Mouse (Mus musculus) heart, adult 8-10 months (tissue): ENCODE measurements around the gene Jakmip3. TPM values are rescaled to one million over a fixed set of nuclear protein-coding genes. Genes with fewer than 3 reads are reported as not detected.

Source experiments
- DNase-seq: peaks from one replicate; pipeline ENCODE4 v3.0.0; 2022; ENCODE audit warnings: low spot score
- total RNA-seq, 4 experiments: library from RNA; stranded (reverse); gene quantifications; 2 replicates each; pipeline ENCODE4 v1.2.4; 2022

Jakmip3 gene
- total RNA-seq, 4 experiments from 2014 or later: 0.14 to 0.47 (median 0.22) TPM

GRCm38 (mm10) chr7:138947741-138948140 is 7.2 kb downstream of the Jakmip3 start:
- no peak for DNase-seq

DNA sequence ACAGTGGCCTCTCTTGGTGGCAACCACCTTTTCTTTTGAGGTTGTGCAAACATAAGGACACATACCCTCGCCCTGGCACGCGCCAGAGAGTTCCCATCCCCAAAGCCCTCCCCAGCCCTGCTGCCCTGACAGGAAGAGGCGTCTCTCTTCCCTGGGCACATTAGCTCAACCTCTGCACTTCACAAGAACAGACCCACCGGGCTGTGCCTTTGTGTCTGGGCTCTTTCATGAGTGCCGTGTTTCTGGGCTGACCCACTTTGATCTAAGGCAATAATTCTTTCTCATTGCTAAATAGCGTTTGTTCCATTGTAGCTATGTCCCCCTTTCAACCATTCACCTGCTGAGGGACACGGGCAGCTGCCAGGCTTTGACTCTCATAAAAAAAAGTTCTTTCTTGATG is 7.8 kb downstream of the Jakmip3 start:
- DNase-seq: no peak

DNA sequence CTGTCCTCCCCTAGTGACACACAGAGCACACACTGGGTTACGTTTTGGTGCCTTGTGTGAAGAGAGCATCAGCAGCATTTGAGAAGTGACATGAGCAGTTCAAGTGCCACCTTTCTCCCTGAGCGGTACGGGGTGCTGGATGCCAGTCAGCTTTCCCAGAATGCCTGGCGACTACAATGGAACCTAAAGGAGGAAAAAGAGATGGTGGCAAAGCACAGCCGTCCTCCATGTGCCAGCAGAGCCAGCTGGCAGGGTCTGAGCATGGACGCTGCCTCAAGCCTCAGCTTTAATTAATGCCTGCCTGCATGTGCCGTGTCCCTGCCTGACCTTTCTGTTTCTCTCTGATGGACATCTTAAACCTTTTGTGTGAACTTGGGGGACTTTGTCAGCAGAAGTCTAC is 15.3 kb downstream of the Jakmip3 start:
- DNase-seq: no peak

GRCm38 (mm10) chr7:138957106-138957505 is 16.6 kb downstream of the Jakmip3 start:
- no peak for DNase-seq

- no peak for DNase-seq
Observed at GRCm38 (mm10) chr7:138959747-138960146, 19.2 kb downstream of the Jakmip3 start.

- DNase-seq: no peak
Observed at GRCm38 (mm10) chr7:138963756-138964155, 23.2 kb downstream of the Jakmip3 start.

- DNase-seq: no peak
Observed at GRCm38 (mm10) chr7:138968010-138968620, 27.6 kb downstream of the Jakmip3 start.

- DNase-seq: no peak
Observed at GRCm38 (mm10) chr7:138977510-138977909, 37.0 kb downstream of the Jakmip3 start.

- no peak for DNase-seq
Observed at GRCm38 (mm10) chr7:138984576-138984975, 44.0 kb downstream of the Jakmip3 start.

DNA sequence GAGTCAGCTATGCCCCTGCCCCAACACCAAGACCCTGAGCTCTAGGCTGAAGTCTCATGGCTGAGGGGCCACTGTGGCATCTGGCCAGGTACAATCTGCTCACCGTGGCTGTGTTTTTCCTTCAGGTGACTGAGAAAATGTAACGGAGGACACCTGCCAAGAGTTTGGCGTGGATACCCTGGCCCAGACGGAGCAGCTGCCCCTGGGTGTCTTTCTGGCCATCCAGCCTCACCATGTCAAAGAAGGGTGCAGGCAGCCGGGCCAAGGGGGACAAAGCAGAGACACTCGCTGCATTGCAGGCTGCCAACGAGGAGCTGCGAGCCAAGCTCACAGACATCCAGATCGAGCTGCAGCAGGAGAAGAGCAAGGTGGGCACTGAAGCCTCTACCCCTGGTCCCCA is 48.6 kb downstream of the Jakmip3 start:
- no peak for DNase-seq

GRCm38 (mm10) chr7:139002692-139003091 is 62.2 kb downstream of the Jakmip3 start:
- DNase-seq: no peak

DNA sequence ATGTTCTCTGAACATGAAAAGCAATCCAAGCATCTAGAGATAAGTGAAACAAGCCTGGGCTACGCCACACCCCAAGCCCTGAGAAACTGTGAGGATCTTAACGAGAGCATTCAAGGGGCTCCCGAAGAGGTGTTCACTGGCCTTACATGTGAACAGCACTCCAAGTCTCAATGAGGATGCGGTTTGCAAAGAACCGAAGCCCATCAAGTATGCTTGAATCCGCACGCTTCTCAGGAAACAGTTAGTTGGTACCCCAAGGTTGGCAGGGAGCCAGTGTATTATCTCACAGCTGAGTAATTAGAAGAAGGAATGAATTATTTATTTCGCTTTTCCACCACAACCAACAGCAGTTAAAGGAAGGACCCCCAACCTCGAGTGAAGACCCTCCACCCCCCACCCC is 62.7 kb downstream of the Jakmip3 start:
- DNase-seq: no peak

DNA sequence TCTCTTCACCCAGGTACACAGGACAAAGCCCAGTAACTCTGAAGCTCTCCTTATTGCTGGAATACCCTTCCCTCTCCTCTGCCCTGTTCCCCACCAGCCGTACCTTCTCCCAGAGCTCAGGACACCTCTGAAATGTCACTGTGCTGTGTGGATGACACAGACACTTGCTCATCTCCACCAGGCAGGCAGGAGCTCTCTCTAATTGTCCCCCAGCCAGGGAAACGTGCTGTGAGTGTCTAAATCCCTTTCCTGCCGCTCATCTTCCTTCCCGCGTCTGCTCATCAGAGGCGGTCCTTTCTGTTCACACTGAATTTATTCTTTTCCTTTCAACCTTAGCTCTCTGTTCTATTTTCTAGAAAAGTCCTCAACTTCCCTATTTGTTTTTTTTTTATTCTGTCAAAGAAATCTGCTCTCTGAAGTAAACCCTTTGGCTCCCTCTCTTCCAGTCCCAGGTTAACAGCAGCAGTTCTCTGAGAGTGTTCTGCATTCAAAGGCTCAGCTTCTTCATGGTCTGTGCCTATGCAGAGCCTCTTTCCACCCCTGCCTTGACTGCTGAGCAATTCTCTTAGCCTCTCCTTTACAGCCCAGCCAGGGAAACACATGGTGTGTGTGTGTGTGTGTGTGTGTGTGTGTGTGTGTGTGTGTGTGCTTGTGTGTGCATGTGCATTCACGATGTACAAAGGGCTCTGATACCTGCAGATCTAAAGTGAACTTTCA is 69.4 kb downstream of the Jakmip3 start:
- DNase-seq: no peak

DNA sequence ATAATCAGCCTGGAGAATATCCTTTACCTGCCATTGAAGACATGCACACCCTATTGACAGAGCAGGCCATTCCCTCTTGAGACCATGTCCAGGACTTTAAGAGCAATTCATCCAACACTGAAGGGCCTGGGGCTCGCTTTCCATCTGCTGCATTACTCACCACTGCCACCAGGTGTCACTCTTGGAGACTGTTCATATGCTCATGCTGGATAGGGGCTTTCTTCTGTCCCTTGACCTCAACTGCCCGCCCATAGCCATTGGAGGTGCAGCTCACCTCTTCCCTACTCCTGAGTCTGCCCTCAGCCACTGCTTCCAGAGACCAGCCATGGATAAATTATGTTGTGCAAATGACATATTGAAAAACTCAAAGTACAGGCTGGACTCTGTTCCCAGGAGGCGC is 70.5 kb downstream of the Jakmip3 start:
- peak; percentile 11 for DNase-seq

DNA sequence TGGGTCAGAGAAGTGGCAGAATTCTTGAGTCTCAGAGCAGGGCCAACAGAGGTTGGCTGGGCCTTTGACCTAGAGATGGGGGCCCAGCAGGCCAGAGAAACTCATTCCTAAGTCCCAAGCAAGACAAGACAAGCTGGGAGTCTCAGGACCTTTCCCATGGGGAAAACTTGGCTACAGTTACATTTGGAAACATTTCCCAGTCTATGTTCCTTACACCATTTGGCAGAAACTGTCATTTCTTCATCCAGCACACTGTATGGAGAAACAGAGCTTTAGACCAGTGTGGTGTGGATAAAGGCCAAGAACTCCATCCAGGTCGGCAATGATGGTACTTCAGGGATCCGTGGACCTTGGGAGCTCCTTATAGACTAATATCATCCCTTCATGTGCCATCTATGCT is 71.1 kb downstream of the Jakmip3 start:
- peak; percentile 7 for DNase-seq

DNA sequence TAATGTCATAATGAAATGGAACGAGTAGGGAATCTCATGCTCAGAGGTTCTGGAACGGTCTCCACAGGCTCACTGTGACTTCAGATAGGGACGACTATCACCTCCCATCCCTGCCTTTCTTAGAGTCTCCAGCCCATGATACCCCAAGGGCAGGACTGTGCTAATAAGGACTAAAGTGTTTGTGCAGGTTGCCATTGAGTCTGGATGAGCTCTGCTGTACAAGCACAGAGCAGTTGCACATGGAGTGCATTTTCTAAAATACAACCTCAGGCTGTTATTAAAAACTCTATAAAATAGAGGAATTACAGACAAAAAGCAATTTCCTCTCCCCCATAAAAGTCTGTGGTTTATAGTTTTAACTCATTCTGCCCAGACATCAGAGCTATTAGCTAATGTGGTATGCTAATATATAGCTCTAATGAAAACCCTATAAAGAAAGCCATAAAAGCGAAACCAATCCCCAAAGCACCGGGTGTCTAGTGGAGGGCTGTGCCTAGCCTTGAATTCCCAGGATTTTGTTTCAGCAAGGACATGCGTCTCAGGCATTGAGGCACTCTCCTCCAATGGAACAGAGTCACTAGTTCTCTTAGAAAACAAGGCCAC is 72.3 kb downstream of the Jakmip3 start:
- DNase-seq: no peak

DNA sequence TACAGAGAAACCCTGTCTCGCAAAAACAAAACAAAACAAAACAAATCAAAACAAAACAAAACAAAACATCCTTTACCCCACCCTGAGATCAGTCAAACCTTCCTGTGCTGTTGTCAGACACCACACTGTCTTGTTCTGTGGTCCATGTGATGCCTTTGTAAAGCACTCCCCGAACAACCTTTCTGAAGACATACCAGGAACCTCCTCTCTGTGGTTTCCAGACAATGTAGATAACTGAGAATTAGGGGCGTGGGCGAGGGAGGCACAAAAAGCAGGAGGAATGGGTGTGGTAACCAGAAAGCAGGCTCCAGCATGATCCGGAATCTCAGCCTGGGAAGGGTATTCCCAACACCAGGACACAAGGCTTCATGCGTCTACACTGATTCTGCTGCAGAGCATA is 74.6 kb downstream of the Jakmip3 start:
- DNase-seq: no peak

- no peak for DNase-seq
Observed at GRCm38 (mm10) chr7:139016288-139016687, 75.8 kb downstream of the Jakmip3 start.

DNA sequence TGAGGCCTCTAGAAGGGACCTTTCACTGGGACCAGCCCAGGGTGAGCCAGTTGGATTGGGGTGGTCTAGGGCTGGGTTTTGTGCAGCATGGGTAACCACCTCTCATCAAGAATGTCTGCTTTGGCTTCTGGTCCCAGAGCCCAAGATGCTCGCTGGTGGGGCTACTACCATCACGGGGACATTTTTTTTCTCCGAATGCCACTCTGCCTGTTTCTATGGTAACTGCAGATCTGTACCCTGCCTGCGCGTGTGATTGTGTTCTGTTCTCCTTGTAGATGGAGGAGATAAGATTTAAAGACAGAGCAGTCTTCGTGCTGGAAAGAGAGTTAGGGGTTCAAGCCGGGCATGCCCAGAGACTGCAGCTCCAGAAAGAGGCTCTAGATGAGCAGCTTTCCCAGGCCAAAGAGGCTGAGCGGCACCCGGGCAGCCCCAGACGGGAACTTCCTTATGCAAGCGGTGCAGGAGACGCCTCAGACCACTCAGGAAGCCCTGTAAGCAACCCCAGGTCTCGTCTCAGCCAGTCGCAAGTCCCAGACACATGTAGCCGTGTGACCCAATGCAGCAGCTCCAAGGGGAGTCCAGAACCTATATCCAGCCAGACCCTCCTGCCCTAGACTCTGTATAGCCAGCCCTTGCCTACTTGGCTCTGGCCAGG is 76.8 kb downstream of the Jakmip3 start:
- no peak for DNase-seq

- DNase-seq: no peak
Observed at GRCm38 (mm10) chr7:139020884-139021283, 80.4 kb downstream of the Jakmip3 start.

GRCm38 (mm10) chr7:139021326-139021725 is 80.8 kb downstream of the Jakmip3 start:
- DNase-seq: no peak

DNA sequence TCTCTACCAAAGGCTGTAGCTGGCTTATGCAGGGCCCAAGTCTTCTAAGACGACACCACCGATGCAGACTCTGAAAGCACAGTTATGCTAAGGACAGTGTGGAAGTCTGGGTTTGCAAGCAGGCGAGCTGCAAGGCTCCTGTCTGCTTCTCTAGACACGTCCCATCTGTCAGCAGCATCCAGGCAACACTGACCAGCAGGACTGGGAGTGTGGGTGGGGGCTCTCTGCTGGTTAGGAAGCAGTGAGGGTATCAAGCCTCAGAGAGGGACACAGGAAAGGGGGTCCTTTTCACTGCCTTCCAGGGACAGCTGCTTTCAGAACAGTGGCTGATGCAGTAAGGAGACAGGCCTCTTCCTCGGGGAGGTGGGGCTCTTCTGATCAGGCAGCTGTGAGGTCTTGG is 86.6 kb downstream of the Jakmip3 start:
- no peak for DNase-seq

DNA sequence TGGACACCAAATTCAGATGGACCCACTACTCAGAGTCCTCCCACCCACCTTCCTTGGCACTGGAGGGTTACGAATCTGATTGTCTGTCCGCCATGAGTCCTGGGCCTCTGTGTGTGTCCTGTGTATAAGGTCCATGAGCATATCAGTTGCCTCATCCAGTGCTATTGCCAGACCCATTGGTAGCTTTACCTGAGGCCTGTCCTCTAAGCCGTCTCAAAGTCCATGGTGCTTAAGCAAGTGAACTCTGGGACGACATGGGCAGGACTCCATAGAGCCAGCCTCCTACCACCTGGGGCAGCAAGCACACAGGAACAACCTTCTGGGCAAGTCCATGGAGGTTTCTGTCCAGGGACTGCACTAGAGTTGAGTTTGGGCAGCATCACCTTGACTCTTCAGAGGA is 90.7 kb downstream of the Jakmip3 start:
- no peak for DNase-seq
